Mouse (Mus musculus): ENCODE measurements around the gene Prdm2. TPM values are rescaled to one million over a fixed set of nuclear protein-coding genes. Genes with fewer than 3 reads are reported as not detected.

The Prdm2 gene
- polyA plus RNA-seq, 1 experiment from 2014 or later, result 10.4 TPM

GRCm38 (mm10) chr4:143185496-143185895 lies 27.3 kb downstream of the Prdm2 start:
- Histone ChIP-seq H3K36me3 (0 out of 2 replicates have a peak, but pooled peaks cover 5% of the 10 kb centered on the region), H3K9me3 (replicated peaks) (no peaks in the 10 kb centered on the region), H3K4me3 (no peak overlapping the region), H3K9ac (no peak overlapping the region), H3K4me2 (no peak overlapping the region), H3K4me1 (replicated peaks) (peaks cover 20% of the 10 kb centered on the region), H3K27me3 (replicated peaks) (no peaks in the 10 kb centered on the region), H3K27ac (ENCODE audit: poor library complexity, severe bottlenecking) (no peak overlapping the region)
- 65% methylated on average over 9 of the region's 9 CpGs for WGBS
- ATAC-seq (ENCODE audit: insufficient number of reproducible peaks, low FRiP score), result no peak

- WGBS, result 89% methylated on average over 6 of the region's 6 CpGs
- no peaks in the 10 kb centered on the region for H3K9me3 ChIP-seq (replicated peaks)
- peaks cover 17% of the 10 kb centered on the region for H3K4me1 ChIP-seq (replicated peaks)
- H3K36me3 ChIP-seq, result peaks cover 10% of the 10 kb centered on the region; the same call in 1 of the 2 replicates
- no peak for ATAC-seq (ENCODE audit: insufficient number of reproducible peaks, low FRiP score)
- no peak overlapping the region for H3K9ac ChIP-seq
- no peaks in the 10 kb centered on the region for H3K27me3 ChIP-seq (replicated peaks)
- H3K27ac ChIP-seq (ENCODE audit: poor library complexity, severe bottlenecking), result no peak overlapping the region
- H3K4me2 ChIP-seq, result no peak overlapping the region
- H3K4me3 ChIP-seq, result no peak overlapping the region
These were observed 29.7 kb downstream of the Prdm2 start for GRCm38 (mm10) chr4:143183141-143183540.

DNA sequence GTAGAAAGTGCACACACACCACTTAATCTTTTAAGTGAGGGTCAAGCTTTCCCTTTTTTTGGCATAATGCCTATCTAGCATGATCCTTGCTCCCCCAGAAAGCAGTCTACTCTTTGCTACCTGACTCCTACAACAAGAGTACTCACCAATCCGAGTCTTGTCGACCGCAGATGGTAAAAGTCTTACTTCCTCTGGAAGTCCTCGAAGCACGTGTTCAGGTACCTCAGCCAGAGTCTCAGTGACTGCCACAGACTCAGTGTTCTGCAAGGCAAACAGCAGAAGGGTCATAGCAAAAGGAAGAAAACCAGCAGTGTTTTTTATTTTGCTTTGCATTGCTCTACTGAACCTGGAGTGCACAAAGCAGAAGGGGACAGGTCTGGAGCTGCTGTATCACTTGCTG lies 32.1 kb downstream of the Prdm2 start:
- Histone ChIP-seq H3K4me2 (no peak overlapping the region), H3K27me3 (replicated peaks) (no peaks in the 10 kb centered on the region), H3K27ac (ENCODE audit: poor library complexity, severe bottlenecking) (no peak overlapping the region), H3K9me3 (replicated peaks) (no peaks in the 10 kb centered on the region), H3K4me3 (no peak overlapping the region), H3K9ac (no peak overlapping the region), H3K4me1 (replicated peaks) (peaks cover 3% of the 10 kb centered on the region; the same call in 1 of the 2 replicates), H3K36me3 (peaks cover 16% of the 10 kb centered on the region; the same call in 1 of the 2 replicates)
- ATAC-seq (ENCODE audit: insufficient number of reproducible peaks, low FRiP score), result no peak
- WGBS, result 92% methylated on average over 5 of the region's 5 CpGs

- Histone ChIP-seq H3K4me3 (no peak overlapping the region), H3K4me1 (replicated peaks) (no peaks in the 10 kb centered on the region), H3K27me3 (replicated peaks) (no peaks in the 10 kb centered on the region), H3K9me3 (replicated peaks) (no peaks in the 10 kb centered on the region), H3K4me2 (no peak overlapping the region), H3K9ac (no peak overlapping the region), H3K36me3 (peaks cover 24% of the 10 kb centered on the region), H3K27ac (ENCODE audit: poor library complexity, severe bottlenecking) (no peak overlapping the region)
- 63% methylated on average over 4 of the region's 4 CpGs for WGBS
- no peak for ATAC-seq (ENCODE audit: insufficient number of reproducible peaks, low FRiP score)
These were observed 41.0 kb downstream of the Prdm2 start for GRCm38 (mm10) chr4:143171600-143172290.

GRCm38 (mm10) chr4:143170290-143170689 lies 42.5 kb downstream of the Prdm2 start:
- peaks cover 21% of the 10 kb centered on the region for H3K36me3 ChIP-seq
- no peaks in the 10 kb centered on the region for H3K9me3 ChIP-seq (replicated peaks)
- no peaks in the 10 kb centered on the region for H3K4me1 ChIP-seq (replicated peaks)
- no peaks in the 10 kb centered on the region for H3K27me3 ChIP-seq (replicated peaks)
- no peak overlapping the region for H3K4me3 ChIP-seq
- 89% methylated on average over 2 of the region's 2 CpGs for WGBS
- no peak overlapping the region for H3K27ac ChIP-seq (ENCODE audit: poor library complexity, severe bottlenecking)
- ATAC-seq (ENCODE audit: insufficient number of reproducible peaks, low FRiP score), result no peak
- no peak overlapping the region for H3K4me2 ChIP-seq
- no peak overlapping the region for H3K9ac ChIP-seq

GRCm38 (mm10) chr4:143168093-143168492 lies 44.7 kb downstream of the Prdm2 start:
- H3K4me3 ChIP-seq, result no peak overlapping the region
- no peaks in the 10 kb centered on the region for H3K9me3 ChIP-seq (replicated peaks)
- H3K27ac ChIP-seq (ENCODE audit: poor library complexity, severe bottlenecking), result no peak overlapping the region
- no peak overlapping the region for H3K4me2 ChIP-seq
- no peak for ATAC-seq (ENCODE audit: insufficient number of reproducible peaks, low FRiP score)
- H3K4me1 ChIP-seq (replicated peaks), result no peaks in the 10 kb centered on the region
- no peak overlapping the region for H3K9ac ChIP-seq
- H3K27me3 ChIP-seq (replicated peaks), result no peaks in the 10 kb centered on the region
- WGBS, result 85% methylated on average over 3 of the region's 3 CpGs
- H3K36me3 ChIP-seq, result peaks cover 22% of the 10 kb centered on the region

DNA sequence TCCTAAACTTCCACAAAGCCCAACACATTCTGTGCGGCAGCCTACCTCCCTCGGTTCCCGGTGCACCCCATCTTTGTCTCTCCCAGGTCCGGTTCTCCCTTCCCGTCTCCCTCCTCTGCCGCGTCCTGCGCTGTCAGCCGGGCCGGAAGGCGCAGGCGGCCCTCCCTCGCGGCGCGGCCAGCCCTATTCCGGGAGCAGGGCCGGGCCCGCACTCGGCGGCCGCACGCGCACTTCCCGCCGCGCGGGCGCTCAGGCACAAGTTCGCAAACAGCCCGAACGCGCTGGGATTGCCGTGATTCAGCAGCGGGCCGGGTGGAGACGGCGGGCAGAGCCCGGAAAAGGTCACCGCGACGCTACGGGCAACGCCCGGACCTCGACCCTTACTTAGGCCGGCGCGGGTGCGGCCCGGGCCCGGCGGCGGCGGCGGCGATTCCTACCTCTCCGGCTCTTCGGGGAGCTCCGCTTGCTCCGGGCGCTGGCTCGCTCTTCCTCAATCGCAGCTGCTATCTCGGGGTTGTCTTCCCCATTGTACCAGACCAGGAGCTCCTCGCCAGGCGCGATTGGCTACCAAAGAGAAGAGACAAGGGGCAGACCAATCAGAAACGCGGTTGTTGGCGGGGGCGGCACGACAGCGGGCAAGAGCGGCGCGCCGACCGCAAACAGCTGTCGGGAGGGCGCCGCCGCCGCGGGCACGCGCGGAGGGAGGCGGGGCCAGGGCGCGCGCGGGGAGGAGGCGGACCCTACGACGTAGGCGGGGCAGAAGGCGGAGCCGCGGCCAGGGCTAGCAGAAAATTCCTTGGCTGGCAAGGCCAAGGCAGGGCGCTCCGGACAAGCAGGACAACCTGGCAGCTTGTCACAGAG lies 50.9 kb downstream of the Prdm2 start:
- H3K36me3 ChIP-seq, result peaks cover 9% of the 10 kb centered on the region; the same call in 1 of the 2 replicates
- H3K4me3 ChIP-seq, result peak overlapping the region; percentile 96
- peak; percentile 99 for ATAC-seq (ENCODE audit: insufficient number of reproducible peaks, low FRiP score)
- no peaks in the 10 kb centered on the region for H3K27me3 ChIP-seq (replicated peaks)
- no peaks in the 10 kb centered on the region for H3K9me3 ChIP-seq (replicated peaks)
- H3K9ac ChIP-seq, result peak overlapping the region; percentile 94
- peak overlapping the region; percentile 71 for H3K4me2 ChIP-seq
- peak overlapping the region; percentile 99 for H3K27ac ChIP-seq (ENCODE audit: poor library complexity, severe bottlenecking)
- under 1% methylated on average over 101 of the region's 102 CpGs for WGBS
- H3K4me1 ChIP-seq (replicated peaks), result peaks cover 41% of the 10 kb centered on the region

- peak overlapping the region; percentile 60 for H3K9ac ChIP-seq
- ATAC-seq (ENCODE audit: insufficient number of reproducible peaks, low FRiP score), result no peak
- peak overlapping the region; percentile 96 for H3K4me3 ChIP-seq
- H3K4me1 ChIP-seq (replicated peaks), result peaks cover 46% of the 10 kb centered on the region
- H3K9me3 ChIP-seq (replicated peaks), result no peaks in the 10 kb centered on the region
- H3K36me3 ChIP-seq, result peaks cover 7% of the 10 kb centered on the region; the same call in 1 of the 2 replicates
- H3K27ac ChIP-seq (ENCODE audit: poor library complexity, severe bottlenecking), result no peak overlapping the region
- no peaks in the 10 kb centered on the region for H3K27me3 ChIP-seq (replicated peaks)
- peak overlapping the region; percentile 71 for H3K4me2 ChIP-seq
- 51% methylated on average over 3 of the region's 3 CpGs for WGBS
These were observed 52.0 kb downstream of the Prdm2 start for GRCm38 (mm10) chr4:143160826-143161225.

DNA sequence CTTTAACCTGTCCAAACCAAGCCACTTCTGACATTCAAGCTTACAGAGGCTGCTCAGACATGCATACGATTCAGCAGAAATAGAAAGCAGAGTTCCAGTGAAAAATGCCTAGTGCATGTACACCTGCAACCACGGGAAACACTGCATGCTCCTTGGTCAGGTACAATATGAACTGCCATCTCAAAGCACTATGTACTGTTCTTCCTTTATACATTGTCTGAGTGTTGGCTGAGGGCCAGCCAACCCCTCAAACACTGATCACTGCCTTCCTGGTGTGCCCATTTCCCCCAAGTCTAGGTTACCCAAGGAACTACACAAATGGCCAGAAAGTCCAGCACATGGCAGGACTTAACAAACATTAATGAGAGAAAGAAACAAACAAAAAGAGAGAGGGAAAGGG lies 53.5 kb downstream of the Prdm2 start:
- ATAC-seq (ENCODE audit: insufficient number of reproducible peaks, low FRiP score), result no peak
- Histone ChIP-seq H3K9ac (no peak overlapping the region), H3K4me3 (no peak overlapping the region), H3K9me3 (replicated peaks) (no peaks in the 10 kb centered on the region), H3K4me1 (replicated peaks) (peaks cover 56% of the 10 kb centered on the region), H3K4me2 (no peak overlapping the region), H3K27ac (ENCODE audit: poor library complexity, severe bottlenecking) (no peak overlapping the region), H3K27me3 (replicated peaks) (no peaks in the 10 kb centered on the region), H3K36me3 (no peaks in the 10 kb centered on the region; the same call in 1 of the 2 replicates)
- WGBS, result 82% methylated on average over 2 of the region's 2 CpGs

GRCm38 (mm10) chr4:143155871-143156270 lies 56.9 kb downstream of the Prdm2 start:
- ATAC-seq (ENCODE audit: insufficient number of reproducible peaks, low FRiP score), result no peak
- Histone ChIP-seq H3K9ac (no peak overlapping the region), H3K4me3 (no peak overlapping the region), H3K36me3 (no peaks in the 10 kb centered on the region), H3K4me2 (no peak overlapping the region), H3K4me1 (replicated peaks) (peaks cover 73% of the 10 kb centered on the region), H3K27ac (ENCODE audit: poor library complexity, severe bottlenecking) (no peak overlapping the region), H3K27me3 (replicated peaks) (no peaks in the 10 kb centered on the region), H3K9me3 (replicated peaks) (no peaks in the 10 kb centered on the region)
- WGBS, result 79% methylated on average over 4 of the region's 4 CpGs

DNA sequence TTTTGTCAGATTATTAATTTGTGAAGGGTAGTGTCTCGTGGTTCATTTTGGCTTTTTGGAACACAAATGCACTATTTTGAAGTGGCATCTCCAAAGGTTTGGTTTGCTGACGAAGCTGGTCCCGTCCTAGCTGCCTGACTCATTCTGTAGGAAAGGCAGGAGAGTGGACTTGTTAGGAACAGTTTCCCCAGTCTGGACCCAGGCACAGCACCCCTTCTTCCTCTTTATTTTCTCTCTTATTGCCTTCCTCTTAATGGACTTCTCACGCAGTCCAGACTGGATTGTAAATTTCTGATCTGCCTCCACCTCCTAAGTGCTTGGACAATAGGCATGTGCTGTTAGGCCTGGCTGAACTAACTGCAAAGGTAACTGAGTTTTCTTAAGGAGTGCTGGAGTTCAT lies 57.8 kb downstream of the Prdm2 start:
- WGBS, result 82% methylated on average over 4 of the region's 4 CpGs
- H3K9ac ChIP-seq, result no peak overlapping the region
- no peaks in the 10 kb centered on the region for H3K9me3 ChIP-seq (replicated peaks)
- no peak overlapping the region for H3K27ac ChIP-seq (ENCODE audit: poor library complexity, severe bottlenecking)
- H3K4me3 ChIP-seq, result no peak overlapping the region
- no peaks in the 10 kb centered on the region for H3K27me3 ChIP-seq (replicated peaks)
- H3K4me1 ChIP-seq (replicated peaks), result peaks cover 67% of the 10 kb centered on the region
- no peak overlapping the region for H3K4me2 ChIP-seq
- ATAC-seq (ENCODE audit: insufficient number of reproducible peaks, low FRiP score), result no peak
- H3K36me3 ChIP-seq, result no peaks in the 10 kb centered on the region
